Mouse (Mus musculus) small intestine, adult 2 months (tissue): ENCODE results near the gene Acox1.

Source experiments
- CTCF ChIP-seq: fragments of 200-500 bp; IDR thresholded peaks from 2 replicates; pipeline ENCODE4 v1.5.1; 2012; ENCODE audit warnings: low read depth, mild to moderate bottlenecking, control low read depth, inconsistent platforms, low read length, moderate library complexity, mixed read lengths; ENCODE audit not compliant: insufficient replicate concordance, insufficient read length; ENCODE audit errors: extremely low read depth
- POLR2A ChIP-seq: fragments of 200-500 bp; IDR thresholded peaks from 2 replicates; pipeline ENCODE4 v1.6.1; 2012; ENCODE audit warnings: low read depth, mild to moderate bottlenecking, control low read depth, inconsistent platforms, low read length, moderate library complexity

DNA sequence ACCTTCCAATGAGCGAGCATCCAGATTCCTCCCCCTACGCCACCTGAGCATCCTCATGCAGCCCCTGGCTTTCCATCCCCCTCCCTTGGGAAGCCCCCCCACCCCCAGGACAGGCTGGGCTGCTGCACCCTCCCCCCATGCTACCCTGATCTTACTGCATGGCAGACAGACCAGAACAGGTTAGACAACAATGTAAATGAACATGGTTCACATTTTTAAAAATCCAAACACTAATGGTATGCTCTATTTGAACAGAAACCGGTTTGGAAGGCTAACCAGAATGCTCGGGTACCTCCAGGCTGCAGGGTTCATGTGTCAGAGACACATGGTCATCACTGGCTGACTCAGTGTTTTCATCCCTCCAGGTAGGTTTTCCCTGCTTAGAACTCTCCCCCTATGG is 29.9 kb upstream of the Acox1 start:
- TF ChIP-seq POLR2A (no peak), CTCF (no peak)
